Mouse (Mus musculus): Measurements from ENCODE around the gene Cd47. TPM values are rescaled to one million over a fixed set of nuclear protein-coding genes. Genes with fewer than 3 reads are reported as not detected.
A peak's percentile ranks its signal among the peaks of the same experiment; 100 is the strongest.

The Cd47 gene
- total and polyA plus RNA-seq, 2 experiments from 2014 or later, result 32.9 to 77.8 TPM

DNA sequence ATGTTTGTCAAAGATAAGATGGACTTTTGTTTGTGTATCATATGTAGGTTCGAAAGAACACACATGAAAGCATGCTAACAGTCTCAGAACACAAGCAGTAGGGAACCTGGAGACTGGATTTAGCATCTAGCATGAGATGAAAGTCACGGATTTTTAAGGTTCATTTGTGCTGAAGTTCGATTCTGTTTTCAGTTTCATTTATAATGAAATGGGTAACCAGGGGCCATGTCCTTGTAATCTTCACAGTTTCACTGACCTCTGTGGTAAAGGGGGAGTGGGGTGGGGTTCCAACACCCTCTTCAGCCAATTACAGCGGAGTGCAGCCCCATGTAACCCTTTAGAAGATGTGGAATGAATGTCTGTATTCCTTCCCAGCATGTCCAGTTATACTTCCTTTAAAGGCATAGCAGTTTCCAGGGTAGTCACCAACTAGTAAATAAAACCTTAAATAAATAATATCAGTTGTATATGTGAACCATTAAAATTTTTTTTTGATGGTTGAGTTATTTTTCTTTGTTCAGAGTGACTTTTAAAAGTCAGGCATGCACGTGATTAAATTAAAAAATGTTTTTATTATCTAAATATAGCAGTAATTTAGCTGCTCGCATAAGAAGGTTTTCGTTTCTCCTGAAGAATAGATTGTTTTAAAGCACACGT, 57.3 kb downstream of the Cd47 start:
- 49% methylated on average over 8 of the region's 8 CpGs for WGBS
- Histone ChIP-seq H3K27me3 (ENCODE audit: control insufficient read depth, insufficient read depth, low read length) (no peaks in the 10 kb centered on the region), H3K4me1 (ENCODE audit: control insufficient read depth, insufficient read depth) (peaks cover 29% of the 10 kb centered on the region), H3K27ac (ENCODE audit: low read depth) (peak overlapping the region; percentile 47), H3K4me2 (ENCODE audit: low read depth, low read length) (peak overlapping the region; percentile 70), H3K4me3 (ENCODE audit: low read depth, low read length) (peak overlapping the region; percentile 88), H3K36me3 (replicated peaks; ENCODE audit: control insufficient read depth, insufficient read depth, low read length) (no peaks in the 10 kb centered on the region), H3K9ac (replicated peaks; ENCODE audit: low read depth, low read length) (peak overlapping the region; percentile 38), H3K9me3 (replicated peaks; ENCODE audit: control insufficient read depth, low read length) (no peaks in the 10 kb centered on the region)
- TF ChIP-seq EP300 (IDR thresholded peaks at IDR 0.05; ENCODE audit: low read depth), result no peak
- TF ChIP-seq CTCF (IDR thresholded peaks at IDR 0.05; ENCODE audit: low read depth), result no peak
- DNase-seq (ENCODE audit: low spot score), result no peak
- no peak for ATAC-seq (ENCODE audit: insufficient read depth, low read depth)

DNA sequence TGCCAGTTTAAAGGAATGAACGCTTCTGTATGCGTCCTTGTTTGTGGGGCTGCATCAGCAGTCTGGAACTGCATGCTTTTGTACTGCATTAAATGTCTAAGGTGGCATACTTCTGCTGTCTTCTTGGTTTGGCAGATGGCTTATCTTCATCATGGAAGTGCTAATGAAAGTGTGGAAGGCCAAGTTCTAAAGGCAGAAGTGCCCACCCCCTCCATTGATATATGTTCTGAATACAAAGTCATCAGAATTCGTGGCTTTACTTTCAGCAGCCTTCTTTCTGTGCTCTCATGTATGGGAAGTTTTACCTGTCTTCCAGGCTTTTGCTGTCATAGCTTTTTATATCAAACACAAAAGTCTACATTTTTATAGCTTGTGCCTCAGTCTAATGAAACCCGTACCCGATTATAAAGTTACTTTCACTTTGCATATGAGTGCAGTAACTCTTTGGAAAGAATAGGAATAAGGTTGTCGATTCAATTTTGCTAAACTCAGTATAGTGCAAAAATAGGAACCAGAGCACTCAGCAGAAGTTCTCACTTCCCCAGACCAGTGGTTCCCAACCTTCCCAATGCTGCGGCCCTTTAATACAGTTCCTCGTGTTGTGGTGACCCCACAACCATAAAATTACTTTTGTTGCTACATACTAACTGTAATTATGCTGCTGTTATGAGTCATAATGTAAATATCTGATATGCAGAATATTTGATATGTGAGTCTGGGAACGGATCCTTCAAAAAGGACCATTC, 58.0 kb downstream of the Cd47 start:
- Histone ChIP-seq H3K9me3 (replicated peaks; ENCODE audit: control insufficient read depth, low read length) (no peaks in the 10 kb centered on the region), H3K4me2 (ENCODE audit: low read depth, low read length) (peak overlapping the region; percentile 70), H3K4me3 (ENCODE audit: low read depth, low read length) (peak overlapping the region; percentile 88), H3K27me3 (ENCODE audit: control insufficient read depth, insufficient read depth, low read length) (no peaks in the 10 kb centered on the region), H3K9ac (replicated peaks; ENCODE audit: low read depth, low read length) (no peak overlapping the region), H3K27ac (ENCODE audit: low read depth) (peak overlapping the region; percentile 15), H3K36me3 (replicated peaks; ENCODE audit: control insufficient read depth, insufficient read depth, low read length) (no peaks in the 10 kb centered on the region), H3K4me1 (ENCODE audit: control insufficient read depth, insufficient read depth) (peaks cover 29% of the 10 kb centered on the region)
- 59% methylated on average over 9 of the region's 9 CpGs for WGBS
- DNase-seq (ENCODE audit: low spot score) (no peak), ATAC-seq (ENCODE audit: insufficient read depth, low read depth) (no peak)
- no peak for TF ChIP-seq EP300 (IDR thresholded peaks at IDR 0.05; ENCODE audit: low read depth)

DNA sequence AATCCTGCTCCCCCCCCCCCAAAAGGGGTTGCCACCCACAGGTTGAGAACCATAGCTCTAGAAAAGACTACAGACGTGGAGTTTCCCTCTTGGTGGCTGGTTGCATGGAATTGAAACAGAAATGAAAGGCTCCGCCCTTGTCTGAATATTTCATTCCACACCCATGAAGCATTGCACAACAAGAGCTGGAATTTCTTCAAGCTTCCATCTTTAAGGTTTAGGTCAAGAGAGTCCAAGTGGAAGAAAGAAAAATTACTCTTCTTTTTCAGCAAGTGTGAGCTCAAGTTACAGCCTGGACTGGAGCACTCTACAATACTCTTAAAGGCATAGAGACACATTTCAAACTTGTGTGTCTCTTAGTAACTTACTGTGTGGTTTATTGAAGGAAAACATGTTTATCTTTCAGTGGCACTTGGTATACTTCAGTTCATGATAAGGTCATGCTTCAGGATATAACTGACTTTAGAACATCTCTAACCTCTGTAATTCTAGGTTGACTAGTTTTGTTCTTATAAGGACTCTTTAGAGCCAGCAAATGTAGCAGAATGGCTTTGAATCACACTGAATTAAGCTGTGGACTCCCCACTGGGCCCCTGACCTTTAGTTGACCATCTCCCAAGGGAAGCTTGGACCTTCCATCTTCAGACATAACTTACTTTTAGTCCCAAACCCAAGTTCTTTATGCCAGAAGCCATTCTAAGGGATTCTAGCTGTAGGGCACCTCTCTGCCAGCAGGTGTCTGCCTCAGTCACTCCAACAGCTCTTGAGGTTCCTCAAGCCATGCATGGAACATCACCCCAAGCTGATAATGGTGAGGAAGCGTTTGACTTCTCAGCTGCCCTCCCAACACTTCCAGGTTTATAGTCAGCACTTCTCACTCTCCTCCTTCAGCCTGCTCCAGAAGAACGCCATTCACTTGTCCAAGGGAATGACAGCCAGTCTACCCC, 58.8 kb downstream of the Cd47 start:
- ATAC-seq (ENCODE audit: insufficient read depth, low read depth) (no peak), DNase-seq (ENCODE audit: low spot score) (peak; percentile 30)
- peaks cover 29% of the 10 kb centered on the region for H3K4me1 ChIP-seq (ENCODE audit: control insufficient read depth, insufficient read depth)
- no peaks in the 10 kb centered on the region for H3K27me3 ChIP-seq (ENCODE audit: control insufficient read depth, insufficient read depth, low read length)
- WGBS, result 68% methylated on average over 4 of the region's 4 CpGs
- peak overlapping the region; percentile 88 for H3K4me3 ChIP-seq (ENCODE audit: low read depth, low read length)
- no peaks in the 10 kb centered on the region for H3K36me3 ChIP-seq (replicated peaks; ENCODE audit: control insufficient read depth, insufficient read depth, low read length)
- TF ChIP-seq EP300 (IDR thresholded peaks at IDR 0.05; ENCODE audit: low read depth), result no peak
- TF ChIP-seq CTCF (IDR thresholded peaks at IDR 0.05; ENCODE audit: low read depth), result peak; percentile 28
- no peaks in the 10 kb centered on the region for H3K9me3 ChIP-seq (replicated peaks; ENCODE audit: control insufficient read depth, low read length)
- H3K4me2 ChIP-seq (ENCODE audit: low read depth, low read length), result peak overlapping the region; percentile 70
- H3K27ac ChIP-seq (ENCODE audit: low read depth), result peak overlapping the region; percentile 15; the same call in 1 of the 2 replicates
- no peak overlapping the region for H3K9ac ChIP-seq (replicated peaks; ENCODE audit: low read depth, low read length)

DNA sequence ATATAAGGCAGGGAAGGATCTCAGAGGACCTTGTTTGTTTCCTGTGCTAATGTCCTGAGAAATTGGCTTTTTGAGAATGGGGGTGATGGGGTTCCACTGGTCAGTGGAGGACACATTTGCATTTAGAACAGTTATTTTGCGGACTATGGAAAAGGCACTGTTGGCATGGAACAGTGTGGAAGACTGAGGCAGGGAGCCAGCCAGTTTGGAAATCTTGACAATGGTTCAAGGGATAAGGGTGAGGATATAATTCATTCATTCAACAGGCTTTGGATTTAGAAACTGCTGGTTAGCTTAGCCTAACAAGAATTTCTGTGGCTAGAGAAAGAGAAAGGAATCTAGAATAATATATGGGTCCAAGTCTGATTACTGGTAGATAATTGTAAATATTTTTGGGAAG, 61.7 kb downstream of the Cd47 start:
- H3K4me1 ChIP-seq (ENCODE audit: control insufficient read depth, insufficient read depth), result peaks cover 25% of the 10 kb centered on the region
- H3K4me3 ChIP-seq (ENCODE audit: low read depth, low read length), result no peak overlapping the region
- ATAC-seq (ENCODE audit: insufficient read depth, low read depth) (no peak), DNase-seq (ENCODE audit: low spot score) (no peak)
- no peak overlapping the region for H3K4me2 ChIP-seq (ENCODE audit: low read depth, low read length)
- H3K27me3 ChIP-seq (ENCODE audit: control insufficient read depth, insufficient read depth, low read length), result no peaks in the 10 kb centered on the region
- TF ChIP-seq EP300 (IDR thresholded peaks at IDR 0.05; ENCODE audit: low read depth) (no peak), CTCF (IDR thresholded peaks at IDR 0.05; ENCODE audit: low read depth) (no peak)
- no peaks in the 10 kb centered on the region for H3K9me3 ChIP-seq (replicated peaks; ENCODE audit: control insufficient read depth, low read length)
- H3K9ac ChIP-seq (replicated peaks; ENCODE audit: low read depth, low read length), result no peak overlapping the region
- H3K36me3 ChIP-seq (replicated peaks; ENCODE audit: control insufficient read depth, insufficient read depth, low read length), result no peaks in the 10 kb centered on the region; the same call in 1 of the 2 replicates
- WGBS, result 97% methylated on average over 1 of the region's 1 CpGs
- H3K27ac ChIP-seq (ENCODE audit: low read depth), result no peak overlapping the region

DNA sequence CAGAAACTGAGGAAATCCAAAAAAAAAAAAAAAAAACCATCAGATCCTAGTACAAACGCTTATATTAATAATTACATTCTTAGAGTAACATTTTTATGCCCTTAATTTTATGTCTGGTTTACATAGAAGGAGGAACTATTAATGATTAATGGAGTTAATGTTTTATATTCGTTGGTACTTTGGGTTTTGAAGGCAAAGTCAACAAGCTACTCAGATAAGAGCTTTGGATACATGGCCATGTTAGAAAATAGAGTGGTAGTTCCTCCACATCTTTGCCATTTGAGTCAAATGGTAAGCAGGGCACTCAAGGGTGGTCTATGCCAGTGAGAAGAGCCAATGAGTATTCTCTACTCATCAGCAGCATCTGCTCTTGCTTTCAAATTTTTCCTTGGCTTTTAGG, 66.3 kb downstream of the Cd47 start:
- no peak for DNase-seq (ENCODE audit: low spot score)
- no peak for TF ChIP-seq EP300 (IDR thresholded peaks at IDR 0.05; ENCODE audit: low read depth)
- TF ChIP-seq CTCF (IDR thresholded peaks at IDR 0.05; ENCODE audit: low read depth), result no peak
- H3K4me1 ChIP-seq (ENCODE audit: control insufficient read depth, insufficient read depth), result no peaks in the 10 kb centered on the region
- WGBS, result 84% methylated on average over 2 of the region's 2 CpGs
- H3K4me2 ChIP-seq (ENCODE audit: low read depth, low read length), result no peak overlapping the region
- H3K9me3 ChIP-seq (replicated peaks; ENCODE audit: control insufficient read depth, low read length), result no peaks in the 10 kb centered on the region
- no peak overlapping the region for H3K27ac ChIP-seq (ENCODE audit: low read depth)
- no peaks in the 10 kb centered on the region for H3K27me3 ChIP-seq (ENCODE audit: control insufficient read depth, insufficient read depth, low read length)
- no peak for ATAC-seq (ENCODE audit: insufficient read depth, low read depth)
- peaks cover 13% of the 10 kb centered on the region for H3K36me3 ChIP-seq (replicated peaks; ENCODE audit: control insufficient read depth, insufficient read depth, low read length)
- H3K4me3 ChIP-seq (ENCODE audit: low read depth, low read length), result no peak overlapping the region
- H3K9ac ChIP-seq (replicated peaks; ENCODE audit: low read depth, low read length), result no peak overlapping the region

All from heart, postnatal 0 days (tissue).